Mouse (Mus musculus) midbrain, postnatal 0 days (tissue): ENCODE measurements around the gene Gm20716. TPM values are rescaled to one million over a fixed set of nuclear protein-coding genes. Genes with fewer than 3 reads are reported as not detected.
"Not testable (repeated sequence)": the region's sequence is repeated elsewhere in the genome, so short reads cannot be mapped to it uniquely, and the experiment has no call there.

Experiments
- ATAC-seq: fragments of 200-750 bp; cut with Nextera tagmentation; 2 replicates; pipeline ENCODE4 v1.8.0; 2017; ENCODE audit warnings: moderate number of reproducible peaks, mild to moderate bottlenecking, moderate TSS enrichment, moderate library complexity; ENCODE audit not compliant: low FRiP score
- DNase-seq: peaks from one replicate; pipeline ENCODE4 v3.0.0-alpha.2; 2015; ENCODE audit warnings: low spot score
- H3K27ac ChIP-seq: fragments of 300-500 bp; sonication (generic); 2 replicates; pipeline ENCODE4 v1.5.1; 2014; ENCODE audit warnings: low read depth, mild to moderate bottlenecking, low read length, mixed read lengths
- H3K27me3 ChIP-seq: fragments of 300-500 bp; sonication (generic); 2 replicates; pipeline ENCODE4 v1.6.1; 2014; ENCODE audit warnings: low read length, control low read depth, mixed read lengths; ENCODE audit not compliant: insufficient read depth
- H3K36me3 ChIP-seq: fragments of 300-500 bp; sonication (generic); 2 replicates; pipeline ENCODE4 v1.6.1; 2014; ENCODE audit warnings: low read length, control low read depth, mixed read lengths; ENCODE audit not compliant: insufficient read depth
- H3K4me1 ChIP-seq: fragments of 300-500 bp; sonication (generic); 2 replicates; pipeline ENCODE4 v1.6.1; 2014; ENCODE audit warnings: mild to moderate bottlenecking, control low read depth, antibody characterized with exemption, low read length, mixed read lengths; ENCODE audit not compliant: insufficient read depth
- H3K4me2 ChIP-seq: fragments of 300-500 bp; sonication (generic); 2 replicates; pipeline ENCODE4 v1.6.1; 2014; ENCODE audit warnings: low read depth, mild to moderate bottlenecking, low read length, mixed read lengths; ENCODE audit not compliant: poor library complexity, severe bottlenecking
- H3K4me3 ChIP-seq: fragments of 300-500 bp; sonication (generic); 2 replicates; pipeline ENCODE4 v1.5.1; 2014; ENCODE audit warnings: low read depth, mild to moderate bottlenecking, low read length, moderate library complexity
- H3K9ac ChIP-seq: fragments of 300-500 bp; sonication (generic); replicated peaks from 2 replicates; pipeline ENCODE4 v1.6.1; 2014; ENCODE audit warnings: mild to moderate bottlenecking, low read length, moderate library complexity, mixed read lengths; ENCODE audit not compliant: poor library complexity, severe bottlenecking
- H3K9me3 ChIP-seq: fragments of 300-500 bp; sonication (generic); 2 replicates; pipeline ENCODE4 v1.6.1; 2016; ENCODE audit warnings: low read length, control low read depth
- CTCF ChIP-seq: IDR thresholded peaks from 2 replicates; pipeline ENCODE4 v1.5.1; 2016; ENCODE audit warnings: antibody characterized with exemption, mild to moderate bottlenecking
- WGBS: fragments of 180-500 bp; shearing (Covaris S2); extraction: QIAGEN DNeasy Blood & Tissue Kit; methylation state at CpG from one replicate; pipeline ENCODE4 v1.1.7; 2014; 5-methylcytosine and 5-hydroxymethylcytosine counted together
- polyA plus RNA-seq: library from polyadenylated mRNA; unstranded; fragments of >200 nt; fragmentation: Nextera tagmentation; extraction: Ambion mirVana; gene quantifications from 2 replicates; pipeline ENCODE4 v1.2.1, GENCODE M21; 2015
- total RNA-seq: library from RNA; depleted of rRNA; stranded (reverse); fragments of >200 nt; gene quantifications from 2 replicates; pipeline ENCODE4 v1.2.3, GENCODE M21; 2014

The Gm20716 gene
- total and polyA plus RNA-seq, 2 experiments from 2014 or later = 16.0 to 43.2 TPM

GRCm38 (mm10) chr2:168166750-168167460 lies 63.3 kb downstream of the Gm20716 start:
- WGBS = 48% methylated on average over 21 of the region's 21 CpGs
- Histone ChIP-seq H3K9ac (no peak overlapping the region), H3K27me3 (no peaks in the 10 kb centered on the region), H3K4me1 (peaks cover 8% of the 10 kb centered on the region; the same call in 1 of the 2 replicates), H3K36me3 (no peaks in the 10 kb centered on the region), H3K27ac (no peak overlapping the region), H3K4me2 (no peak overlapping the region), H3K4me3 (no peak overlapping the region), H3K9me3 (no peaks in the 10 kb centered on the region)
- ATAC-seq (no peak), DNase-seq (no peak)
- TF ChIP-seq CTCF = no peak

DNA sequence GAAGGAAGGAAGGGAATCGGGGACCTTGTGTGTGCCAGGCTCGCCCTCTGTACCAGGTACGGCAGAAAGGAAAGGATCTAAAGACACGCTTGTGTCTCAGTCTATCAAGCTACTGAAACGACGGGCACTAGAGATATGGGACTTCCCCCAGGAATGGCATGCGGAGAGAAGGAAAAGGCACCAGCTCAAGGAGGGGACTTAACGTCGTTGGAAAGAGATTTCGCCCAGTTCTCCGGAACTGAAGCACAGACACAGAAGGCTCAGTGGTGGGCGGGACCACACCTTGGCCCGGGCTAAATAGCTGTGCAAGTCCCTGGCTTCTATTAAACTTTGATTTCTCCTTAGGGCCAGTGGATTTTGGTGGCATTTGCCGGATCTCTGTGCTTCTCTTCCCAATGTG lies 68.2 kb downstream of the Gm20716 start:
- Histone ChIP-seq H3K4me1 (no peaks in the 10 kb centered on the region), H3K27me3 (no peaks in the 10 kb centered on the region; the same call in 1 of the 2 replicates), H3K36me3 (no peaks in the 10 kb centered on the region), H3K4me3 (0 out of 2 replicates have a peak overlapping the region, but pooled peaks have one; percentile 8), H3K27ac (no peak overlapping the region), H3K9ac (no peak overlapping the region), H3K4me2 (peak overlapping the region; percentile 28; the same call in 1 of the 2 replicates), H3K9me3 (no peaks in the 10 kb centered on the region)
- DNase-seq (no peak), ATAC-seq (no peak)
- 11% methylated on average over 14 of the region's 14 CpGs for WGBS
- no peak for TF ChIP-seq CTCF

DNA sequence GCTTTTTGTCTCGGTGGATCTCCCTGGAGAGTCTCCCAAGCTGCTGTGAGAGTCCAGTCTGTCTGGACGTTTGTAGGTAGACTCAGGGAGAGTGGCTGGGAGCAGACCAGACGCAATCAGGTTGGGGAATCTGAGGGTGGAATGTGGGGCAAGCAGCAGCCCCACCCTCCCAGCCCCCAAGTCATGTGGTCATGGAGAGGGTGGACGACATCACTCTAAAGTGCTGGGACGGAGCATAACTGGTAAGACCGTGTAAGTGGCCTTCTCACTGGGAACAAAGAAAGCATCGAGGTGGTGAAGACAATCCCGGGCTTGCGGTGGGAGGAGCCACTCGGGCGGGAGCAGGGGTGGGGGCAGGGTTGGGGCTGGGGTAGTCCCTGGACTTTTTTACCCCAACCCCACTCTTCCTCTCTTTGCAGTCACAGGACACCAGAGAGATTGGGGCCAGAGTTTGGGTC lies 68.6 kb downstream of the Gm20716 start:
- WGBS = 3% methylated on average over 11 of the region's 11 CpGs
- 0 out of 2 replicates have a peak overlapping the region, but pooled peaks have one; percentile 8 for H3K4me3 ChIP-seq
- H3K4me2 ChIP-seq = peak overlapping the region; percentile 28; the same call in 1 of the 2 replicates
- H3K27me3 ChIP-seq = no peaks in the 10 kb centered on the region; the same call in 1 of the 2 replicates
- no peak for TF ChIP-seq CTCF
- ATAC-seq = no peak
- no peaks in the 10 kb centered on the region for H3K36me3 ChIP-seq
- no peak for DNase-seq
- H3K9ac ChIP-seq = no peak overlapping the region
- H3K27ac ChIP-seq = no peak overlapping the region
- no peaks in the 10 kb centered on the region for H3K9me3 ChIP-seq
- no peaks in the 10 kb centered on the region for H3K4me1 ChIP-seq

GRCm38 (mm10) chr2:168160370-168160930 lies 69.7 kb downstream of the Gm20716 start:
- ATAC-seq = no peak
- Histone ChIP-seq H3K27me3 (no peaks in the 10 kb centered on the region; the same call in 1 of the 2 replicates), H3K36me3 (no peaks in the 10 kb centered on the region), H3K9ac (no peak overlapping the region), H3K27ac (no peak overlapping the region), H3K4me2 (no peak overlapping the region), H3K9me3 (no peaks in the 10 kb centered on the region), H3K4me1 (no peaks in the 10 kb centered on the region), H3K4me3 (no peak overlapping the region)
- DNase-seq = no peak
- TF ChIP-seq CTCF = no peak
- 83% methylated on average over 9 of the region's 9 CpGs for WGBS

DNA sequence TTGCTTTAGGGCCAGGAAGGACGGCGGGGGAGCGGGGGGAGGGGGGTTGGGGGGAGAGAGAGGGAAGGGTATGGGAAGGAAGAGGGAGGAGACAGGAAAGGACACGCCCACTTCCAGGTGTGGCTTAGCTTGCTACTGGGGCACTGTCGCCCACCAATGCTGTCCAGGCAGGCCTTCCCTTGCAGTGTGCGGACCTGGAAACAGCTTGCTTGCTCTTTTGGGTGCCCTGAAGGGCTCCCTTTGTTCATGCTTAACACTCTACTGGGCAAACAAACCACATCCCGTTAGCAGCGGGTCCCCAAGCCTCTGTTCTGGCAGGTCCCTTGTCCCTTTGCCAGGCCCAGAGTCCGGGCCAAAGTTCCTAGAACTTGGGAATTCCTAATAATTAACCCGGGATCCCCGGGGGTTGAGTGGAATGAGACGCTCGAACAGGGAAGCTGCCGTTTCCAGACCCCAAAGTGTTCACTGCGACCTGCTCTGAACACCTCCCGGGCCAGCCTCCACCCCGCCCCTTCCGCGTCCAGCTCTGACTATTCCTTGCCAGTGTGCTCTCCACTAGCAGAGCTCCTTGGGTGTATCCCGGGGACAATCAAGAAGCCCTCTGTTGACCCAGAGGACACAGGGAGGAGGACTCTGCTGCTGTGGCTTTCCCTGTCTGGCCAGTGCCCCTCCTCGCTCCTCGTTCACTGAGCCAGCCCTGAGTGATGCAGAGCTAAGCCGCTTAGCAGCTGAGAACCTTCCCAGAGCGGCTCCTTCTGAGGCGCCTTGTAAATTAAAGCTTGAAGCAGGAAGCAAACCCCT lies 71.1 kb downstream of the Gm20716 start:
- no peak for TF ChIP-seq CTCF
- Histone ChIP-seq H3K4me1 (no peaks in the 10 kb centered on the region; the same call in 1 of the 2 replicates), H3K4me2 (peak overlapping the region; percentile 32), H3K27me3 (no peaks in the 10 kb centered on the region; the same call in 1 of the 2 replicates), H3K9ac (no peak overlapping the region), H3K27ac (no peak overlapping the region), H3K9me3 (no peaks in the 10 kb centered on the region), H3K36me3 (no peaks in the 10 kb centered on the region), H3K4me3 (peak overlapping the region; percentile 2; the same call in 1 of the 2 replicates)
- DNase-seq (peak; percentile 40), ATAC-seq (peak; percentile 26; the same call in 1 of the 2 replicates)
- 5% methylated on average over 23 of the region's 25 CpGs for WGBS

- H3K9ac ChIP-seq, H3K36me3 ChIP-seq, DNase-seq, H3K4me1 ChIP-seq, ATAC-seq, H3K4me2 ChIP-seq, H3K27me3 ChIP-seq, H3K4me3 ChIP-seq, H3K9me3 ChIP-seq, H3K27ac ChIP-seq: not testable (repeated sequence)
- 54% methylated on average over 8 of the region's 11 CpGs for WGBS
Measured at GRCm38 (mm10) chr2:168157974-168158373, 72.2 kb downstream of the Gm20716 start.
